Mouse (Mus musculus) bone marrow macrophage, adult 2 months (primary cell): ENCODE results near the gene Olfr983.

Experiments used
- CTCF ChIP-seq: IDR thresholded peaks from 2 replicates; pipeline ENCODE4 v1.5.1; 2012; ENCODE audit warnings: low read depth, mild to moderate bottlenecking, low read length, moderate library complexity
- POLR2A ChIP-seq: IDR thresholded peaks from 2 replicates; pipeline ENCODE4 v1.6.1; 2012; ENCODE audit warnings: mild to moderate bottlenecking, low read depth, low read length, borderline replicate concordance

- TF ChIP-seq CTCF (no peak), POLR2A (no peak)
Measured at GRCm38 (mm10) chr9:40094769-40095168, 1.4 kb upstream of the Olfr983 start.
